Mouse (Mus musculus): Measurements from ENCODE around the gene Sox6. TPM values are rescaled to one million over a fixed set of nuclear protein-coding genes. Genes with fewer than 3 reads are reported as not detected.

The Sox6 gene
- total and polyA plus RNA-seq, 2 experiments from 2014 or later, result 33.7 to 39.8 TPM

DNA sequence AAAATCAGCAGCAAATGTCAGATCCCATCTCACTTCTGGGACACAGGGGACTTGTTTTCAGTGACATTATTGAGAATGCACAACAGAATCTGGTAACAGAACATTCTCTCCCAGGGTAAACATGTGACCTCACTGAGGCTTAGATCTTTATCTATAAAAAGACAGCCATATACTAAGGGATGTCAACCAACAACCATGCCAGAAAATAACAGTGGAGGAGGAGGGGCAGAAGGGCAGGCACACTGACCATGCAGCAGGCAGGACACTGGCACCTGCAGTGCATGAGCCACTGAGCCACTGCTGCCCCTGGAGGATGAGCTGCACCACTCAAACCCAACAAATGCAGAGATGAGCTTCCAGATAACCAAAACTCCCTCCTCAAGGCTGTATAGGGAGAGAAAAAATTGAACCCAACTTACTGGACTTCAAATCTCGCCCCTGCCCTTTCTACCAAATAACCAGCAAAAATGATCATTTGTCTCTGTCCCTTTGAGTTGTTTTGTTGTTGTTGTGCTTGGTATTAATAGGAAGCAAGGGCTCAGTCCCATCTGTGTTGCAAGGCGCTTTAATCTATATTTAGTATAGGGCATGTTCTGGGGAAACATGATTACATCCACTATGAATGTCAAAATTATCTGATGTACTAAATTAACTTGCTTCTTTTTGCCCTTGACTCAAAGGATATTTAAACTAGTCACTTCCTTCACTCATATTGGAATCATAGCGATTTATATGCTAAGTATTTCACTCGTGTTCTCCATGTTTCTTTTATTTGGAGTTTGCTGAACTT lies 492.8 kb downstream of the Sox6 start:
- no peak overlapping the region for H3K4me2 ChIP-seq (ENCODE audit: low read depth, low read length)
- H3K4me3 ChIP-seq (ENCODE audit: low read length), result no peak overlapping the region
- no peaks in the 10 kb centered on the region for H3K4me1 ChIP-seq (ENCODE audit: insufficient read depth, low read length)
- H3K27ac ChIP-seq, result no peak overlapping the region
- DNase-seq (ENCODE audit: low spot score), result no peak
- no peak for ATAC-seq
- no peaks in the 10 kb centered on the region for H3K36me3 ChIP-seq (ENCODE audit: insufficient read depth, low read length)
- no peak for TF ChIP-seq CTCF (IDR thresholded peaks at IDR 0.05; ENCODE audit: low read depth)
- H3K27me3 ChIP-seq (ENCODE audit: insufficient read depth, low read length), result no peaks in the 10 kb centered on the region
- no peak overlapping the region for H3K9ac ChIP-seq (replicated peaks; ENCODE audit: low read length)
- no peaks in the 10 kb centered on the region for H3K9me3 ChIP-seq (ENCODE audit: low read length)
- 92% methylated on average over 4 of the region's 4 CpGs for WGBS

DNA sequence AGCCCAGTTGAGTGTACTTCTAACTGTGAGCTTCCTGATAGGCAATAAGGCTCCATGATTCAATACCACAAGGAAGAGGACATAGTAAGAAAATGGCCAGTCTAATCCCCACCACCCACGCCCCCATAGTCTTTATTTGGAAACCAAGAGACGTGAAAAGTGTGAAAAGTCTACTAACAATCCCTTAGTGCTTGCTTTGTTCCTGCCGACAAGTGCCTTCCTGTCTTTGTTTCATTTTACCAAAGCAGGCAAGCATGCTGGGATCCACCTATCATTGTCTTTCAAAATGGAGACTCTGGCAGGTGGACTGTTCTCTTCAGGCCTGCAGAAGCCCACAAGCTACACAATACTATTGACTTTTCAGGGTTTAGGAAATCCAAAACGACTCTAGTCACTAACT lies 495.0 kb downstream of the Sox6 start:
- no peak overlapping the region for H3K4me2 ChIP-seq (ENCODE audit: low read depth, low read length)
- H3K9me3 ChIP-seq (ENCODE audit: low read length), result no peaks in the 10 kb centered on the region
- no peak overlapping the region for H3K4me3 ChIP-seq (ENCODE audit: low read length)
- H3K4me1 ChIP-seq (ENCODE audit: insufficient read depth, low read length), result no peaks in the 10 kb centered on the region
- 68% methylated on average over 4 of the region's 4 CpGs for WGBS
- H3K27ac ChIP-seq, result no peak overlapping the region
- TF ChIP-seq CTCF (IDR thresholded peaks at IDR 0.05; ENCODE audit: low read depth), result no peak
- no peaks in the 10 kb centered on the region for H3K36me3 ChIP-seq (ENCODE audit: insufficient read depth, low read length)
- H3K27me3 ChIP-seq (ENCODE audit: insufficient read depth, low read length), result no peaks in the 10 kb centered on the region
- ATAC-seq (no peak), DNase-seq (ENCODE audit: low spot score) (no peak)
- no peak overlapping the region for H3K9ac ChIP-seq (replicated peaks; ENCODE audit: low read length)

DNA sequence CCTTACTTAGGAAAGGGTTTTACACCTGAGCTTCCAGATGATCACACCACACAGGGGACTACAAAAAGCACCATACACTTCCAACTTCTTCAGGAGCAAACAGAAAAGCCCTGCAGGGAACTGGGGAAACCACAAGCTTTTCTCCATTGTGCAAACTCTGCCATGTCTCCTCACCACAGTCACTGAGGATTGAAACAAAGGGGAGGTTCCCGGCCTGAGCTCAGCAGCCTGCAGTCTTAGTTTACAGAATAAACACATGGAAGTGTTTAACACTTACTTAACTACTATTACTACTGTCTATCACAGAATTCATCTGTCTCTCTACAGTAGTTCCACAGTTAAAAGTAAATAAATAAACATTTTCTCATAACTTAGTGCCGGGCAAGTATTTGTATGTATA lies 498.3 kb downstream of the Sox6 start:
- WGBS, result 48% methylated on average over 2 of the region's 2 CpGs
- no peak for ATAC-seq

DNA sequence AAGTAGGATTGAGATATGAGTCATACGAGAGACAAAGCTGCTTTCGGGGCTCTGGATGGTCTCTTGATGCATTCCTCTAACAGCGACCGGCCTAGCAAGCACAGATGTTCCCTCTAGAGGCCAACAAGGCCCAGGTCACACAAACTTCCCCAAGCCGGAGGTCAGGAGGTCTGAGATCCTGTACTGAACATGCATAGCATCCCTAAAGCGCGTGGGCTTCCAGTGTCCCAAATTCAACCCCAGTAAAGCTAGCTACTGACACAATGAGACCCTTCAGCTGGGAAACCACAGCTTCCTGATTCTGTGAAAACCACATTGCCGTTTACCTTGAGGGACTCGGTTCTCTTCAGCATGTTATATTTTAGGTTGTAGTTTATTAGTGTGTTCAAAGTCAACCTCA lies 499.6 kb downstream of the Sox6 start:
- no peak for ATAC-seq

More for the DNA sequence above, 498.3 kb downstream of the Sox6 start:
- H3K9me3 ChIP-seq (ENCODE audit: low read length), result no peaks in the 10 kb centered on the region
- no peak for TF ChIP-seq CTCF (IDR thresholded peaks at IDR 0.05; ENCODE audit: low read depth)
- H3K9ac ChIP-seq (replicated peaks; ENCODE audit: low read length), result no peak overlapping the region
- no peaks in the 10 kb centered on the region for H3K4me1 ChIP-seq (ENCODE audit: insufficient read depth, low read length)
- H3K27ac ChIP-seq, result no peak overlapping the region
- no peak overlapping the region for H3K4me3 ChIP-seq (ENCODE audit: low read length)
- no peak overlapping the region for H3K4me2 ChIP-seq (ENCODE audit: low read depth, low read length)
- no peak for DNase-seq (ENCODE audit: low spot score)
- no peaks in the 10 kb centered on the region for H3K36me3 ChIP-seq (ENCODE audit: insufficient read depth, low read length)
- H3K27me3 ChIP-seq (ENCODE audit: insufficient read depth, low read length), result no peaks in the 10 kb centered on the region

DNA sequence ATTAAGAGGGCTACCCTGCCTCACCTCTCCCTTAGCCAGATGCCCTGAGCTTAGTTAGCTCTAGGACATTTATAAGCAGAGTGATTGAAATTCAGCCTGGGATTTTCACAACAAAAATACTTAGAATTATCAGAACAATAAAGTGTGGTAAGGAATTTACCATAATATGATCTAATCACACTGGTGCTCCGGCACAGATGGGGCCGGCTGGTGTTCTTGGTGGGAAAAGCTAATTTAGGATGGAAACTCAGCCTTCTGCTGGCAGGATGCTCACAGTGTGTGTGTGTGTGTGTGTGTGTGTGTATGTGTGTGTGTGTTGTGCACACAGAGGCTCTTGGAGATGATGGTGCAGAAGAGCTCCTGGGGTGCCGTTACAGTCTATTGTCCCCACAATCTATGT lies 501.0 kb downstream of the Sox6 start:
- H3K36me3 ChIP-seq (ENCODE audit: insufficient read depth, low read length), result no peaks in the 10 kb centered on the region
- no peak overlapping the region for H3K4me3 ChIP-seq (ENCODE audit: low read length)
- WGBS, result 68% methylated on average over 3 of the region's 3 CpGs
- H3K4me2 ChIP-seq (ENCODE audit: low read depth, low read length), result no peak overlapping the region
- H3K27me3 ChIP-seq (ENCODE audit: insufficient read depth, low read length), result no peaks in the 10 kb centered on the region
- no peak overlapping the region for H3K9ac ChIP-seq (replicated peaks; ENCODE audit: low read length)
- DNase-seq (ENCODE audit: low spot score), result no peak
- no peak for TF ChIP-seq CTCF (IDR thresholded peaks at IDR 0.05; ENCODE audit: low read depth)
- no peak overlapping the region for H3K27ac ChIP-seq
- no peak for ATAC-seq
- no peaks in the 10 kb centered on the region for H3K9me3 ChIP-seq (ENCODE audit: low read length)
- H3K4me1 ChIP-seq (ENCODE audit: insufficient read depth, low read length), result no peaks in the 10 kb centered on the region

More for the DNA sequence above, 499.6 kb downstream of the Sox6 start:
- DNase-seq (ENCODE audit: low spot score), result no peak
- Histone ChIP-seq H3K9me3 (ENCODE audit: low read length) (no peaks in the 10 kb centered on the region), H3K4me1 (ENCODE audit: insufficient read depth, low read length) (no peaks in the 10 kb centered on the region), H3K27me3 (ENCODE audit: insufficient read depth, low read length) (no peaks in the 10 kb centered on the region), H3K36me3 (ENCODE audit: insufficient read depth, low read length) (no peaks in the 10 kb centered on the region), H3K4me2 (ENCODE audit: low read depth, low read length) (no peak overlapping the region), H3K9ac (replicated peaks; ENCODE audit: low read length) (no peak overlapping the region), H3K27ac (no peak overlapping the region), H3K4me3 (ENCODE audit: low read length) (no peak overlapping the region)
- no peak for TF ChIP-seq CTCF (IDR thresholded peaks at IDR 0.05; ENCODE audit: low read depth)
- WGBS, result 85% methylated on average over 9 of the region's 9 CpGs

DNA sequence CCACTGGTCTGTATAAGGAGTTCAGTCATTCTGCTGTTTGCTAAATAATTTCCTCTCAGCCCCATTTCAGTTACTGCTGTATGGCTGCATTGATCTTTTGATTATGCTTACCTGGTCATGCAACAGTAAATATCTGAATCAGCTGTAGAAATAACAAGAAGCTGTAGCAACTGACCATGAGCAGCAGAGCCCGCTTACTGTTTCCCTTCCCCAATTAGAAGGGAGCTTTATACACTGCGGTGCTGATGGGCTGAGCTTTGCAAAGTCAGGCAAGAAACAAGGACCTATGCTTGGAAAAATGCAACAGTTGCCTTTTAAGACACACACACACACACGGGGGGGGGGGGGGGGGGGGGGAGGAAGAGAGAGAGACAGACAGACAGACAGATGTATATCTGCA lies 502.1 kb downstream of the Sox6 start:
- ATAC-seq, result no peak
- TF ChIP-seq CTCF (IDR thresholded peaks at IDR 0.05; ENCODE audit: low read depth), result no peak
- no peak for DNase-seq (ENCODE audit: low spot score)

DNA sequence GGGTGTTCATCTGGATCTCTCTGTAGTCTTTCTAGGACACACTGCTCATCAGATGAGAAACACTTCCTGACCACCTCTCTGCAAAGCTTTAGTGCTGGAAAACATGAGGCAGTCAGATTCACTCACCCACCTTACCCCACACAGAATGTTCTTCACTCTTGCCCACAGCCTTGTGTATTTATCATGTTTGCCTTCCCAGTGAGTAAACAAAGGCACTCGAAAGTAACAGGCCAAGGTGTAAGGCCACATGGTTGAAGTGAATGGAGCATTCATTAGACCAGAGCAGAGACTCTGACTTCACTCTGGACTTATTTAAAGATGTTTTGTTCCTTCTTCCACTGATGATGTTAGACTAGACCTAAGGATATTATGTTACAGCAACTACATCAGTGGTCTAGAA lies 506.7 kb downstream of the Sox6 start:
- TF ChIP-seq CTCF (IDR thresholded peaks at IDR 0.05; ENCODE audit: low read depth), result no peak
- ATAC-seq (no peak), DNase-seq (ENCODE audit: low spot score) (no peak)
- no peaks in the 10 kb centered on the region for H3K4me1 ChIP-seq (ENCODE audit: insufficient read depth, low read length)
- H3K27me3 ChIP-seq (ENCODE audit: insufficient read depth, low read length), result no peaks in the 10 kb centered on the region
- H3K9me3 ChIP-seq (ENCODE audit: low read length), result no peaks in the 10 kb centered on the region
- no peak overlapping the region for H3K27ac ChIP-seq
- 74% methylated on average over 1 of the region's 1 CpGs for whole genome bisulfite sequencing
- H3K4me2 ChIP-seq (ENCODE audit: low read depth, low read length), result no peak overlapping the region
- H3K9ac ChIP-seq (replicated peaks; ENCODE audit: low read length), result no peak overlapping the region
- no peaks in the 10 kb centered on the region for H3K36me3 ChIP-seq (ENCODE audit: insufficient read depth, low read length)
- no peak overlapping the region for H3K4me3 ChIP-seq (ENCODE audit: low read length)

More for the DNA sequence above, 502.1 kb downstream of the Sox6 start:
- no peak overlapping the region for H3K27ac ChIP-seq
- H3K36me3 ChIP-seq (ENCODE audit: insufficient read depth, low read length), result no peaks in the 10 kb centered on the region
- no peaks in the 10 kb centered on the region for H3K9me3 ChIP-seq (ENCODE audit: low read length)
- no peak overlapping the region for H3K4me3 ChIP-seq (ENCODE audit: low read length)
- H3K27me3 ChIP-seq (ENCODE audit: insufficient read depth, low read length), result no peaks in the 10 kb centered on the region
- WGBS, result 67% methylated on average over 3 of the region's 3 CpGs
- no peak overlapping the region for H3K9ac ChIP-seq (replicated peaks; ENCODE audit: low read length)
- no peak overlapping the region for H3K4me2 ChIP-seq (ENCODE audit: low read depth, low read length)
- H3K4me1 ChIP-seq (ENCODE audit: insufficient read depth, low read length), result no peaks in the 10 kb centered on the region
